In genomic region chr11:45790504-45790903, GRCm38 (mm10) we compare ENCODE assay signal across 14 mouse cellular contexts.
"Had no signal": no experiment of that assay in that cellular context is flagged by ENCODE, and none has a peak within 500 bp of the region (broad histone marks: within the 10 kb centered on the region; RNA-seq: fewer than 3 reads in every experiment).

No protein-coding gene starts in this region.

- H3K9ac ChIP-seq: limb, embryonic 15.5 days; liver, embryonic 13.5 days; liver, postnatal 0 days; lung, embryonic 15.5 days; midbrain, embryonic 12.5 days; neural tube, embryonic 15.5 days; stomach, embryonic 15.5 days had no signal

- H3K4me2 ChIP-seq: limb, embryonic 15.5 days; liver, embryonic 13.5 days; lung, embryonic 15.5 days; midbrain, embryonic 12.5 days; neural tube, embryonic 15.5 days; stomach, embryonic 15.5 days had no signal

- H3K27me3 ChIP-seq: limb, embryonic 15.5 days; liver, embryonic 13.5 days; lung, embryonic 15.5 days; midbrain, embryonic 12.5 days; neural tube, embryonic 15.5 days; stomach, embryonic 15.5 days had no signal

- DNase-seq: kidney, adult 2 months; kidney, postnatal 25 days; layer of hippocampus, postnatal 36 days; liver, embryonic 13.5 days; liver, postnatal 0 days; lung, postnatal 36 days; thymus, postnatal 36 days had no signal

- H3K27ac ChIP-seq: limb, embryonic 15.5 days; liver, embryonic 13.5 days; lung, embryonic 15.5 days; midbrain, embryonic 12.5 days; neural tube, embryonic 15.5 days; stomach, embryonic 15.5 days had no signal

- H3K4me3 ChIP-seq: limb, embryonic 15.5 days; liver, embryonic 13.5 days; lung, embryonic 15.5 days; midbrain, embryonic 12.5 days; myocyte; neural tube, embryonic 15.5 days; stomach, embryonic 15.5 days had no signal

- H3K36me3 ChIP-seq: limb, embryonic 15.5 days; liver, embryonic 13.5 days; lung, embryonic 15.5 days; midbrain, embryonic 12.5 days; neural tube, embryonic 15.5 days; stomach, embryonic 15.5 days had no signal

- H3K9me3 ChIP-seq: limb, embryonic 15.5 days; liver, embryonic 13.5 days; lung, embryonic 15.5 days; midbrain, embryonic 12.5 days; neural tube, embryonic 15.5 days; stomach, embryonic 15.5 days had no signal

- ATAC-seq: intestine, embryonic 16.5 days; liver, postnatal 0 days had no signal
